Mouse (Mus musculus): ENCODE measurements around the gene Grap2. TPM values are rescaled to one million over a fixed set of nuclear protein-coding genes. Genes with fewer than 3 reads are reported as not detected.

Grap2 gene
- total RNA-seq, 2 experiments from 2014 or later: 0.64 to 1.3 TPM

DNA sequence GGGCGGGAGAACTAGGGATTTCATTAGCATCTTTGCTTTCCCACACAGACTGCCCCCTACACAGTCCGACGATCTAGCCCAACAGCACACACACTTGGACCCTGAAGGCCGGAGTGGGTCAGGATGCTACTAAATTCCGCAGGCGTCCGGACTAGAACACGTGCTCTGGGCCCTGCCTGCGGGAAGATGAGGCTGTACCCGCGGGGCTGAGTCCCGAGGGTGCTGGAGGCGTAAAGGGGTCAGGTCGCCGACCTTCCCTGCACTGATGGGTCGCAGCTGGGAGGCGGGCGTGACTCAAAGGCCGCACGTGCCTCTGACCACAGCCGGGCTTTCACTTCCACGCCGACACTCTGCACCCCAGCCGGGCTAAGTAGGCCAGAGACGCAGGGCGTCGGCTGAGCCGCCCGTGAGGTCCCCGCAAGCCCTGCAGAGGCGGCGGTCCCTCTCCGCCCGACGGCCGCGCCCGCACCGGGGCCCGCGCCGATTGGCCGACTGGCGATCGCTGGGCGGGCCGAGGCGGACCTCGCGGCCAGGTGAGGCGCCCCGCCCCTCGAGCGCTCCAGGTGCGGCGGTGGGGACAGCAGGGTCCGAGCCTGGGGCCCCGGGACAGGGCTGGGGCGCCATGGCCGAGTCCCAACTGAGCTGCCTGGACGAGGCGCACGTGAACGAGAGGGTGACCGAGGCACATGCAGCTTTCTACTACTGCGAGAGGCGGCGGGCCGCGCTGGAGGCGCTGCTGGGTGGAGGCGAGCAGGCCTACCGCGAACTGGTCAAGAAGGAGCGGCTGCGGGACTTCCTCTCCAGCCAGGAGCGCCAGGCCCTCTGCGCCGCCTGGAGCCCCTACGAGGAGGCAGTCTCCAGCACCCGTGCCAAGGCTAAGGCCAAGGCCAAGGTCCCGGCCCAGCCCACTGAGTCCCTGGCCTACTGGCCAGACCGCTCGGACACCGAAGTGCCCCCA is 99.2 kb downstream of the Grap2 start, which contains the start of gene Fam83f:
TSS of gene Fam83f (plus strand) at position 553 of the 958 bp plus-strand sequence.
- no peak for DNase-seq (ENCODE audit: low spot score in 2 of 2)
- intact Hi-C loops (cut with DNase I): no loop called here

DNA sequence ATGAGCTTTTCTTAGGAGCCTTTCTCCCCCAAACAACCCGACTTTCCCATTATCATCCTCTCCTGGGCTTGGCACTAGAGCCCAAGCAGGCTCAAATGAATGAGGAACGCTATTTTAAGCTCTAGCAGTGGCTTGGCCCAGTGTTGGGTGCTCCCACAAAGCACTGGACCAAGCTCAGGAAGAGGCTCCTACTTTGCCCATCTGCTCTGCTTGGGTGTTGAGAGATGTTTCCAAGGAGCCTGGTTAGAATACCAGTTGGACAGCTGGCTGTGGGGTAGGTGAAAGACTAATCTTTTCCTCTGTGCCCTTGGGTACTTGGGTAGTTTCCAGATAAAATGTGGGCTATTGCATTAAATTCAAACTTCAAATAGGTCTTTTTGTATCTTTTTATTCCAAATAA is 100.4 kb downstream of the Grap2 start:
- peak in 1 of 2 experiments; percentile 85 for DNase-seq (ENCODE audit: low spot score in 2 of 2)
- intact Hi-C loops (cut with DNase I): no loop called here

DNA sequence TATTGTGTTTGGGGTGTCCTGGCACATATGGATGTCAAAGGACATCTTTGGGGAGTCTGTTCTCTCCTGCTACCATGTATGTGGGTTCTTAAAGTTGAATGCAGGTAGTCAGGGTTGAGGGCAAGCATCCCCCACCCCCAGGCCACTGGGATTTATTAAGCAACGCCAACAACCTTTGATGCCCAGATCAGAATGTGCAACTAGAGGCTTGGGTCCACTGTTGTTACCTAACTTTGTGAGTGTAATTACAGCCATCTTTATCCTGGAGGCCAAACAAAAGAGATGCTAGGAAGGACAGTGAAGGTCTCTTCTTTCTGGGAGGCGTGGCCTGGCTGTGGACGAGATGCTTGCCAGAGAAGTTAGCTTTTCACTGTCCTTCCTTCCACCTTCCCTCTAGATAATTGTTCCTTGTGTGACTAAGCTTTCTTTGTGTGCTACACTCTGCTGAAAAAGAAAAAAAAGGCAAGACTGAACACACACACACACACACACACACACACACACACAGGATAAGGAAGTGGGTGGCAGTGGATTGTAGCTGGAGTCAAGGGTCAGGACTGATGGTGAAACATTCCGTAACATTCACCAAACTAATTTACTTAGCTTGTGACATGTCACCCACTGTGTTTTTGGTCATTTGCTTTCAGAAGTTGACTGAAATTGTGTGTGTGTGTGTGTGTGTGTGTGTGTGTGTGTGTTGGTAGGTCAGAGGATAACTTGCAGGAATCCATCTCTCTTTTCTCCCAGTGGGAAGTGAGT is 101.1 kb downstream of the Grap2 start:
- intact Hi-C loops (cut with DNase I): no loop called here
- no peak for DNase-seq (ENCODE audit: low spot score in 2 of 2)

DNA sequence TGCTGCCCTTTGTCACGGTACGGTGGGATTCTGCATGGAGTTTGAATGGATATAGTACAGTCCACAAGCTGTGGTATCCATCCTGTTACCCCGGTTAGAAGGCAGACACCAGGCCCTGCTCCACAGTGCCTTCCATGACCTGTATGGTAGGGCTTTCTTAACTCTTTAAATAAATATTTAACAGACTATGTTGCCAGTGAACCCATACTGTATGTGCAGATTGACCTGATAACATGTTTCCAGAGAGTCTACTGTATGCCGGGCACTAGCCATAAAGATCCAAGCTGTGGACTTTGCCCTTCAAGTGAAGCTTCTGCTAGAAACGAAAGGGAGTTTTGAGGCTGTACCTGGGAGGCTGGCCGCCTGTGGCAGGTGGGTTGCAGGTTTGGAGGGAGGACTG is 102.3 kb downstream of the Grap2 start:
- no peak for DNase-seq (ENCODE audit: low spot score in 2 of 2)
- intact Hi-C loops (cut with DNase I): no loop called here

DNA sequence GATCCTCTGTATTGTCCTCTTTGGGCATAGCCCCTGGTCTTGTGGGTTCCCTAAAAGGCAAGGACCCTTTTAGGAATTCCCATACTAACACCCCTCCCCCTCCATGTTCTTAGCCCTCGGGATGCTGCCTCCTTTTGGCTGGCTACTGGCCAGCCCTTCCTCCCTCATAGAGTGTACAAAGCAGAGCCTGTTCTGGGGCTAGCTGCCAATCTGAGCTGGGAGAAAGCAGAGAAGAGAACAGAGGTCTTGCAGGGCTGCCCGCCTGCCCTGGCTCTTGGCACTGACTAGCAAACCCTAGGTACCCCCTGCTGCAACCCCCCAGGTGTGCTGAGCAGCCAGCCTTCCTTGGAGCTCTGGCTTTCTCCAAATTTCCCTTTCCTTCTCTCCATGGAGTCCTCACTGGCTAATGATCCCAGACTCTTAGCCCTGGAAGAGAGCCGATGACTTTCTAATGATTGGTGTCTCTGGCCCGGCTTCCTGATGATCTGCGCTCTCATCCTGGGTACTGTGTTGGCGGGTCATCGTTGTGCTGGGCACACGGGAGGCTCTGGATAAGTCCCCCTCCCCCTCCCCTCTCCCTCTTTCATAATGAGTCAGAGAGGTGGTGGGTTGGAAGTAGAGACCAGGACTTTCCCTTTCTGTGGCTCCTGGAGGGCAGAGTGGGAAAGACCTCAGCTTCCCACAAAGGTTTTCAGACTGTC is 107.3 kb downstream of the Grap2 start:
- intact Hi-C loops (cut with DNase I): no loop called here

DNA sequence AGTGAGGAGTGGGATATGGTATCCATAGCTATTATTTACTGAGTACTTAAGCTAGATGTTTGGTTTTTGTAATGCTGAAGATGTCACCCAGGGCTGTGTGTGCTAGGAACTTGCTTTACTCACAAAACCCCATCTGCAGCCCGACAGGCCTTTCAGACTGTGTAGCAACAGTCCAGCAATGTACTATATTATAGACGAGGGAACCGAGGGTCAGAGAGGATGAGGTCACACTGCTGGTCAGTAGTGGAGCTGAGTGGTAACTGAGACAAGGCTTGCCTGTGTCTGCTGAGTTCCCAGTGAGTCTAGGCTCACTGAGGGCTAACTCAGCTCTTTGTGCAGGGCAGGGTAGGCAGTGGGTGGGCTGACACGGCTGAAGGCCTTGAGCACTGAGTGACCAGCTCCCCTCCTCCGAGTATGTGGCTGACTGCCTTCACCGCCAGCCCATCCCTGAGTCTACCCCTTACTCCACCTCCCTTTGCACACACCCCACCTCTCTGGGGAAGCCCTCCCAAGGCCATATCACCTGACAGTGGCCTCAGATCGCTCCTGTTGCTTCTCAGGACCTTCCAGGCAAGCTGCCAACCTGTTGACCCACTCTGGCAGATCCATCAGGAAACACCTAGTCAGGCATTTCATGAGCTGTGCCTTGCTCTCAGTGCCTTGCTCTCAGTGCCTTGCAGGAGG is 108.1 kb downstream of the Grap2 start:
- intact Hi-C loops (cut with DNase I): no loop called here
- no peak for DNase-seq (ENCODE audit: low spot score in 2 of 2)

More for the DNA sequence above, 107.3 kb downstream of the Grap2 start:
- DNase-seq (ENCODE audit: low spot score in 2 of 2): peak; percentile 58 to 62

DNA sequence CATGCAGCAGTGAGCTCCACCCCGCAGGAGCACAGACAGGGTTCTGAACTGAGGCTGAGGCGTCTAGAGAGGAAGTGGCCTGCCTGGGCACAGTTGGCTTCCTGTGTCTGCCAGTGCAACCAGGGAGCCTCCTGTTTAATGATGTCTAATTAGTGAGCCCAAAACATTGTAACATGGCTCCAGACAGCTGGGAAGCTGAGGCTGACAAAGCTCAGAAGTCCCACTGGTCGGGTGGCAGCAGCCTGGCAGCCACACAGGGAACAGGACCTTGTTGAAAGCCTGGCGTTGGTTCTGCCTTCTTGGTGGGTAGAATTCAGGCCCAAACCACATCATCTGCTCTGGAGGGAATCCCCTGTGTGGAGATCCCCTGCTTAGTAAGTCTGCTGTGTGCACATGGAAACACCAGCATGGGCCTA is 109.1 kb downstream of the Grap2 start:
- DNase-seq (ENCODE audit: low spot score in 2 of 2): no peak
- intact Hi-C loops (cut with DNase I): no loop called here

DNA sequence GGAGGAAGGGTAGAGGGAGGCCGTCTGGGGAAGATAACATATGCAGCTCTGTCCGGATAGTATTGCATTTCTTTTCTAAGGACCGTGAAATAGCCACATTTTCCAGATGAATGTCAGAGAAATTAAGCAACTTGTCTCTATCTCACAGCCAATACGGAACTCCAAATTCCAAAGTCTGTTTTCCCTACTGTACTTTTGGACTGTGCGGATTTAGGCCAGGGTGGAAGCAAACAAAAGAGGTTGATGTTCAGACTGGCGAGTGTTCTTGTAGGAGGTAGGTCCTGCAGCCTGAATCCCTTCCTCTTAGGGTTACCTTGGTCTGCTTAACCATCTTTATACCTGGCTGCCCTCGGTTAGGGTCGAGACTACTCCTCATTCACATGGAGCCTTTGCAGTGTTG is 109.9 kb downstream of the Grap2 start:
- intact Hi-C loops (cut with DNase I): no loop called here
- no peak for DNase-seq (ENCODE audit: low spot score in 2 of 2)

DNA sequence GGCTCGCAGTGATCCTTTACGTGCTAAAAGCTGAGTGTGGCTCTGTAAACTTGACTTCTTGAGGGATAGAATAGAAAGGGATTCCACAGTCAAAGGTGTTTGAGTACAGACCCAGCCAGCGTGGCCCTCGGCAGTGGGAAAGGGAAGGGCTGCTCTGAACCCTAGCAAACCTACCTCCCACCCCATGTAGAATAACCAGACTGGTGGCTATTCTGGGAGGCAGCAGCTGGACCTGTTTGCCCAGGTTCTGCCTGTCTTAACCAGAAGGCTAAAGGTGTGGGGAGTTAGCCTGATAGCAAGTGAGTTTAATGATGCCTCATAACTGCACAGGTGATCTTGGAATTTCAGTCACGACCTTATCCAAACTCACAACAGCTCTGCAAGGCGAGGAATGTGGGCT is 110.8 kb downstream of the Grap2 start:
- no peak for DNase-seq (ENCODE audit: low spot score in 2 of 2)
- intact Hi-C loops (cut with DNase I): no loop called here

DNA sequence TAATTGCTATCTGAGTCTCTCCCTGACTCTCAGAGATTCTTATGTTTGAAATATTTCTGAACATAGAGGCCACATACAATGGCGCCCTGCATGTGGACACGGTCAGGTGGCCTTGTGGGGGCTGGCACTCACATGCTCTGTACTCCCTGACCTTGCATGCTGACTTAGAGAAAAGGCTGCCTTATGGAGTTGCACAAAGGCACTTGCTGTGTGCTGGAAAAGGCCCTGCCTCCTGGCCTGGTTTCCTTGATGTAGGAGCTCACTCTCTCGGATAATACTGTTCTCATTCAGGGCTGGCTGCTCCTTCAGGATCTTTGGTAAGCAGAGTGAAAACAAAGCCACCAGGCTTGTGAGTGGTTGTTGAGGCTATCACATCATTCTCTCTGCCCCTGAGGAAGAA is 111.6 kb downstream of the Grap2 start:
- no peak for DNase-seq (ENCODE audit: low spot score in 2 of 2)
- intact Hi-C loops (cut with DNase I): no loop called here

DNA sequence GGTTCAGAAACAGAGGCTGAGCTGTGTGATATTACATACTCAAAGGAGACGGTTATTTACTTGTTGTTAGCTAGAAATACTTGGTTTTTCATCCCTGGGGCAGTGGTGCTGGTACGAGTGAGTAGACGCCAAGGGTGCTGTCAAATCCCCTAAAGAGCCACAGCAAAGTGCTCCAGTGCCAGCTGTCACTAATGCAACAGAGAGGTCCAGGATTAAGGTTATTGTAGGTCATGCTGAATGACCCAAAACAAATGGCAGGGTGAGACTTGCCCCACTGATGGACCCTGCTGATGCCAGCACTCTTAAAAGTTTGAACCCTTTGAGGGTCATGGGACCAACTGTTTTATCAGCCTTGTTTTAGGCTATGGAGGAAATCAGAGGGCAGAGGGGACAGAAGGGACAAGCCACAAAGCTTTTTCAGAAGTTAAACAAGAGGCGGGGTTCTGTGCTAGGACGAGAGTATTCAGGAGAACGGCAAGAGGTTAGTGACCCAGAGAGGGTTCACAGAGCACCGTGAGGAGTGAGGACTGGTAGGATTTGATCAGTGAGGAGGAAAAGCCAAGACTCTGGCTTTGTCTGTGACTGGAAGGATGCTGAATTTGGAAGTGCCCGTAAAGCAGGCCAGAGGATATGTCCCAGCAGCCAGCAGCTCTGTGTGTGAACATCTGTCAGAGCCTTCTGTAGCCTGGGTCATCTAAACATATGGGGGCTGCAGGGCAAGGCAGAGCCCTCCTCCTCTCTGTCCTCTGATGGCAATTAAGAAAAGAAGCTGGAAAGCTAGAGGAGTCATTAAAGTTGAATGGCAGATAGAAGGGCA is 112.6 kb downstream of the Grap2 start:
- intact Hi-C loops (cut with DNase I): no loop called here
- no peak for DNase-seq (ENCODE audit: low spot score in 2 of 2)

DNA sequence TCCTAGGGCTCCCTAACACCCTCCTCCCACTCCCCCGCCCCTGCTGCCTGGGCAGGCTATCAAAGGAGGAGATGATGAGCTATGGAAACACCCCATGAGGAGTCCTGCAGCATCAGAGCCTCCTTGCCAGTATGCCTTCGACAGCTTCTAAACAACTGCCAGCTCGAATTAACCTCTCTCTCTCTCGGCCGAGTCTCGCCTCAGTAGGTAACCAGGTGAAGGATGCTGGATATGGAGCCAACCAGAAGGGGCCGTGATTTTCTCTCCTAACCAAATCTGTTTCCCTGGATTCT is 113.2 kb downstream of the Grap2 start:
- DNase-seq (ENCODE audit: low spot score in 2 of 2): peak in 1 of 2 experiments; percentile 60

DNA sequence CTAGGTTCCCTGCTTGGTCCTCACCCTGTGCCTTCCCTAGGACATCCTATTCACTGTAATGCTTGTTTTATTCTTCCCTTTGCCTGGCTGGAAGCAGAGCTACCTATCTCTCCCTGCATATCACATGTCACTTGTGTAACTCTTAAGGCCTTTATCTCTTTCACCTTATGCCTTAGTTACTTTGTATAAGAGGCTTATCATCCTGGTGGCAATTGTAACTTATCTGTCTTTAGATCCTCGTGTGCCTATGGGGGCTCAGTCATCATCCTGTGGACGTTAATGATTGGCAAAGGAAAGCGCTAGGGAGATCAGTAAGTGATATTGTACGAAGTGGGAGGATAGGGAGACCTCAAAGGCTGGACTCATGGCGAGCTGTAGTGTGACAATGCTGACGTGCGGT is 116.1 kb downstream of the Grap2 start:
- no peak for DNase-seq (ENCODE audit: low spot score in 2 of 2)

More for the DNA sequence above, 113.2 kb downstream of the Grap2 start:
- intact Hi-C loops (cut with DNase I): no loop called here

DNA sequence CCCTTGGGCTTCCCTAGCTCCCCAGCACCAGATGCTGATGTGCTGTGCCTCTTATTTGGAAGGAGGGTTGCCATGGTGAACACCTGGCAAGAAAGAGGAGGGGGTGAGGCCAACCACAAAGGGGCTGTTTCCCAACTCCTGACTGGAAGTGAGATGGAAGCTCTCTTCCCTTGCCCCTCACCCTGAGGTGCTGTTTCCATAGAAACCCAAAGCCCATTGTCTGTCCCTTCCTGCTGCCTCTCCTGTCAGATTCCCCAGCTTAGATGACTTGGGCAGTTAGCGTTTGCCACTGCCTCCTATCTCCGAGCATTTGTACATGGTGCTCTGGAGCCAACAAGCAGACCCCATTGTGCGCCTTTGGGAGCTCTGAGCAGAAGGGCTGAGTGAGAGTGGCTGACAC is 121.1 kb downstream of the Grap2 start:
- DNase-seq (ENCODE audit: low spot score in 2 of 2): no peak
- intact Hi-C loops (cut with DNase I): loop anchor here (2.0 to 10.0 kb wide), 4 partner anchors 189 to 606 kb away; partner anchors contain the start of gene Cacna1i

More for the DNA sequence above, 116.1 kb downstream of the Grap2 start:
- intact Hi-C loops (cut with DNase I): no loop called here

DNA sequence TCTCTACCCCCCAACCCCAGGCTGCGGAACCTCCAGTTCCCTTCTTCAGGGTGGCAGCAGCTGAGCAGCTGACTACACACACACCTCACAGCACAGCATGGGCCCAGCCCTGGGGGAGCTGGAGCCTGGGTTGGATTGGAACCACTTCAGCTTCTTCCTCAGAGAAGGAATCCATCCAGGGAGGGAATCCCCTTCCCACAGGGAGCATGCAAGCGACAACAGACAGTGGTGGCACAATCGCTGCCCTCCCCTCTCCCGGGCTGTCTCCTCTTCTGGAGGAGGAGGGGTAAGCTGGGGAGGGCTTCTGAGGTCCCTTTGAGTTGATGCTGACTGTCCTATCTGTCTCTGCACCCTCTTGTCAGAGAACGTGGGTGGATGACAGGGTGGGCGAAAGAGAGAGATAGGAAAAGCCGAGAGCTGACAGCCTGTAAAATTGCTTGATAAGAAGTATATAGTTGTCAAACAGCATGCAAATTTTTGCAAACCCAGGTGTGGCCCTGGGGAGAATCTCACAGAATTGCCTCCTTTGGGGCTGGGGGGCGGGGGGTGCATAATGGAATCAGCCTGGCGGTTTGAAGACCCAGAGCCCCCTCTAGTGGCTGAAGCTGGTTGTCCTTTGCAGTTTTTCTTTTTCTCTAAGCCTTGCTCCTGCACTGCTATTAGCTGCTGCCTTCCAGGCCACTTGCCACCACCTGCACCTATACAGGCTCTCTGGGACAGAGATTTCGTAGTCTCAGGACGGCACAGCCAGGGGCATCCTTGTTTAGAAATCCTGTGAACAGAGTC is 121.9 kb downstream of the Grap2 start:
- DNase-seq (ENCODE audit: low spot score in 2 of 2): peak; percentile 75 to 84
- intact Hi-C loops (cut with DNase I): loop anchor here (1.0 to 10.0 kb wide), 4 partner anchors 60 to 607 kb away; partner anchors contain the start of gene Cacna1i

DNA sequence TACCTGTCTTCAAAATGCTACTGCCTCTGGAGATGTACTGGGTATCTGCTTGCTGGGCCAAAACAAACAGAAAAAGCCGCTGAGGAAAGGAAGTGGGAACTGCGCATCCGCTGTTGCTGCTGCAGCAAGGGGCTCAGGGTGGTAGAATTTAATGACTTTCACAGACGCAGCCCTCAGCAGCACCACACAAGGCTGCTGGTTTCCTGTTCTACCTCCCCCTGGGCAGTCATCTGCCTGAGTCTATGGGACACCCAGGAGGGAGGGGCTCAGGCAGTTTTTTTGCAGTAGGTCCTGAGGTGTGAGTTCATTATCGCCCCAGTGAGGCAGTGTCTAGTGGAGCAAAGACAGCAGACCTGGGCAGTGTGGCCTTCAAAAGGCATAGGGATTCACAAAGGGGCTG is 125.2 kb downstream of the Grap2 start:
- intact Hi-C loops (cut with DNase I): loop anchor here (10.0 kb wide), 1 partner anchor 193 kb away; no protein-coding TSS in a partner anchor
- DNase-seq (ENCODE audit: low spot score in 2 of 2): no peak

DNA sequence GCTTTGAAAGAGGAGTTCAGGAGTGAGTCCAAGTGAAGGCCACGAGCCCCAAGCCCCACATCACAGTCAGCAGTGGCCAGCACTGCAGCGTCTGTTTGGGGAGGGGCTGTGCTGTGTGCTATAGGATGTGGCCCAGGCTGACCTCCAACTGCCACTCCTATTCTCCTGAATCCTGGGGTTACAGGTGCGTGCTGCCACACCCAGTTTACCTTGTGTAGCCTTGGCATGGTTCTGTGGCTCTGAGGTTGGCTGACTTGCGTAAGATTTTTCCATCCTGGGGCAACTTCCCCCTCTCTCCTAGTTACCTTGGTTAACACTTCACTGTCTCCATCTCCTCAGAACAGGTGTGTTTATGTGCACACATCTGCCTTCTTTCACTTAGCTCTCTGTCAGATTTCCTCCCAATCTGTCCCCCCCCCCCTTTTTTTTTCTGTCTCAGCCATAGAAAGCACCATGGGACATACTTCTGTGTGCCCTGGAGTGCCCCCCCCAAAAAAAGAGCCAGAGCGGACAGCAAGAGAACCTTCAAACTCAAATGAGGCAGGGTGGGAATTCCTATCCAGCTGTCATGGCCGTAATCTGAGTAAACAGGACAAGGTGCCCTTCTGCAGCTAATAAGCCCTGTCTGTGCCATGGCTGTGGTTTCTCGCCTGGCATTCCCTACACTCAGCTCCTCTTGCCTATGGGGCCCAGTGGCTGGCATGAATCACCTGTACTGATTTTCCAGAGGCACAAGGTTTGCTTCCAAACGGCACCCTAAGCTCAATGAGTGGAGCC is 129.3 kb downstream of the Grap2 start:
- intact Hi-C loops (cut with DNase I): loop anchor here (10.0 kb wide), 1 partner anchor 493 kb away; the partner anchor contains the start of gene Mrtfa
- DNase-seq (ENCODE audit: low spot score in 2 of 2): no peak

All from left cerebral cortex, postnatal 25 days (tissue).